8 mouse cellular contexts compared by ENCODE assay signal in the genomic region with DNA sequence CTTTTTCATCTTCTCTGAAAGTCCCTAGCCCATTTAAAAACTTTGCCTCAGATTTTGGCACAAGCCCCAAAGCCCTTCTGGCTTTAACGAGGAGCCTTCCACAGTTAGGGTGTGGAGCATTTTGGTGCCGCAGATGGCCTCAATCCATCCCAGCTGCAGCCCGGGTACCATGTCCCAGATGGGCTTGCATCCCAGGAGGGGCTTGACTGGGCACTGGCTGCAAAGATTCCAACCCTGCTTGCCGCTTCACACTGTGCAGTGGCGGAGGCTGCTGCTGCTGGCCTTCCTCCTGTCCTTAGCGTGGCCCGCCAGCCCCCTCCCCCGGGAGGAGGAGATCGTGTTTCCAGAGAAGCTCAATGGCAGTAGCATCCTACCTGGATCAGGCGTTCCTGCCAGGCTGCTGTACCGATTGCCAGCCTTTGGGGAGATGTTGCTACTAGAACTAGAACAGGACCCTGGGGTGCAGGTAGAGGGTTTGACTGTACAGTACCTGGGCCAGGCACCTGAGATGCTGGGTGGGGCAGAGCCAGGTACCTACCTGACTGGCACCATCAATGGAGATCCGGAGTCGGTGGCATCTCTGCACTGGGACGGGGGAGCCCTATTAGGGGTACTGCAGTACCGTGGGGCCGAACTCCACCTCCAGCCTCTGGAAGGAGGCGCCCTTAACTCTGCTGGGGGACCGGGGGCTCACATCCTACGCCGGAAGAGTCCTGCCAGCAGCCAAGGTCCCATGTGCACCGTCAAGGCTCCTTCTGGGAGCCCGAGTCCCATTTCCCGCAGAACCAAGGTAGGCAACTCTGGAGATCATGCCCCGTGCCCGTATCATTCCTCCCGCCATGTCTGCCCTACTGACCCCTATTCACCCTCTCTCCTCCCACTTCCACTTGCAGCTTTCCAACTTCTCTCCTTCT. TPM values are rescaled to one million over a fixed set of nuclear protein-coding genes. Genes with fewer than 3 reads are reported as not detected.
DNase-seq lines count a peak whose midpoint lies in the region; ATAC-seq and TF ChIP-seq lines count a peak whose summit lies in the region.

A gene (minus strand): TSS at position 709 of the 914 bp plus-strand sequence.

- H3K4me3 ChIP-seq in layer of hippocampus, adult 2 months: peak within 1 kb of the TSS; percentile 47
- peak within 1 kb of the TSS; percentile 25 for H3K4me3 ChIP-seq in forebrain, postnatal 0 days (ENCODE audit: low read depth, low read length)
- H3K4me3 ChIP-seq in hindbrain, embryonic 12.5 days: peak within 1 kb of the TSS; percentile 29
- H3K4me3 ChIP-seq in liver, embryonic 13.5 days (replicated peaks): peak within 1 kb of the TSS; percentile 19; the same call in 1 of the 2 replicates

- no peak for DNase-seq in layer of hippocampus, adult 2 months (ENCODE audit: low spot score in 2 of 2)
- DNase-seq in layer of hippocampus, adult 9-10 months (ENCODE audit: low spot score): no peak
- no peak for DNase-seq in adrenal gland, postnatal 14 days
- DNase-seq in forebrain, postnatal 0 days: peak; percentile 68
- no peak for DNase-seq in liver, embryonic 13.5 days
- peak; percentile 38 for DNase-seq in retina, embryonic 14.5 days (ENCODE audit: low spot score)
- DNase-seq in spleen, postnatal 10 days (ENCODE audit: low spot score in 2 of 2): no peak

- H3K9me3 ChIP-seq in forebrain, postnatal 0 days (ENCODE audit: low read length): no peaks in the 10 kb centered on the region
- no peaks in the 10 kb centered on the region for H3K9me3 ChIP-seq in hindbrain, embryonic 12.5 days (replicated peaks)
- H3K9me3 ChIP-seq in liver, embryonic 13.5 days (replicated peaks): no peaks in the 10 kb centered on the region

- peak within 1 kb of the TSS; percentile 53 for H3K4me2 ChIP-seq in forebrain, postnatal 0 days (ENCODE audit: low read depth)
- peak within 1 kb of the TSS; percentile 55 for H3K4me2 ChIP-seq in hindbrain, embryonic 12.5 days (replicated peaks)
- H3K4me2 ChIP-seq in liver, embryonic 13.5 days: peak within 1 kb of the TSS; percentile 36

- WGBS in forebrain, postnatal 0 days: 13% methylated on average over 26 of the region's 26 CpGs
- 9% methylated on average over 26 of the region's 26 CpGs for WGBS in hindbrain, embryonic 12.5 days
- 29% methylated on average over 26 of the region's 26 CpGs for WGBS in liver, embryonic 13.5 days (ENCODE audit: insufficient replicate concordance)

- no peak for TF ChIP-seq CTCF in layer of hippocampus, adult 2 months (conservative IDR thresholded peaks at IDR 0.05)
- TF ChIP-seq CTCF in forebrain, postnatal 0 days (IDR thresholded peaks at IDR 0.05; ENCODE audit: low read depth): no peak

- H3K4me1 ChIP-seq in forebrain, postnatal 0 days (ENCODE audit: insufficient read depth): peaks cover 15% of the 10 kb centered on the region; the same call in 1 of the 2 replicates
- peaks cover 50% of the 10 kb centered on the region for H3K4me1 ChIP-seq in hindbrain, embryonic 12.5 days
- peaks cover 34% of the 10 kb centered on the region for H3K4me1 ChIP-seq in liver, embryonic 13.5 days (replicated peaks)

- no peaks in the 10 kb centered on the region for H3K36me3 ChIP-seq in forebrain, postnatal 0 days (ENCODE audit: insufficient read depth)
- H3K36me3 ChIP-seq in hindbrain, embryonic 12.5 days: no peaks in the 10 kb centered on the region
- 0 out of 2 replicates have a peak, but pooled peaks cover under 1% of the 10 kb centered on the region for H3K36me3 ChIP-seq in liver, embryonic 13.5 days

- peak; percentile 16; the same call in 1 of the 2 replicates for ATAC-seq in forebrain, postnatal 0 days
- ATAC-seq in hindbrain, embryonic 12.5 days (ENCODE audit: low FRiP score): peak; percentile 15; the same call in 1 of the 2 replicates
- ATAC-seq in liver, embryonic 13.5 days (ENCODE audit: low read depth): no peak

- H3K9ac ChIP-seq in forebrain, postnatal 0 days: peak within 1 kb of the TSS; percentile 43
- peak within 1 kb of the TSS; percentile 49 for H3K9ac ChIP-seq in hindbrain, embryonic 12.5 days
- no peak within 1 kb of the TSS for H3K9ac ChIP-seq in liver, embryonic 13.5 days

- peak within 1 kb of the TSS; percentile 66 for H3K27ac ChIP-seq in layer of hippocampus, adult 2 months
- peak within 1 kb of the TSS; percentile 47; the same call in 1 of the 2 replicates for H3K27ac ChIP-seq in forebrain, postnatal 0 days (ENCODE audit: low read depth, low read length)
- peak within 1 kb of the TSS; percentile 81 for H3K27ac ChIP-seq in hindbrain, embryonic 12.5 days
- no peak within 1 kb of the TSS for H3K27ac ChIP-seq in liver, embryonic 13.5 days

- H3K27me3 ChIP-seq in forebrain, postnatal 0 days (ENCODE audit: insufficient read depth, low read length): no peaks in the 10 kb centered on the region
- no peaks in the 10 kb centered on the region for H3K27me3 ChIP-seq in hindbrain, embryonic 12.5 days
- peaks cover 50% of the 10 kb centered on the region for H3K27me3 ChIP-seq in liver, embryonic 13.5 days

RNA-seq across cellular contexts. Expression of the gene that starts here (rescaled TPM):
- total RNA-seq in layer of hippocampus, adult 2 months (2021): 100 to 1,000 TPM; 254 to 273 TPM
- total RNA-seq in adrenal gland, postnatal 14 days (2021): 875 and 896 TPM in 2 replicates
- total RNA-seq in forebrain, postnatal 0 days (2014; rRNA removed): 203 and 270 TPM in 2 replicates
- polyA plus RNA-seq in forebrain, postnatal 0 days (2015; fragmentation: Nextera tagmentation; extraction: Ambion mirVana): 219 and 243 TPM in 2 replicates
- polyA plus RNA-seq in hindbrain, embryonic 12.5 days (2016; fragmentation: Nextera tagmentation; extraction: Ambion mirVana): 209 and 227 TPM in 2 replicates
- polyA plus RNA-seq in liver, embryonic 13.5 days (2015; fragmentation: Nextera tagmentation; extraction: Ambion mirVana): 152 and 167 TPM in 2 replicates

Comparison
In these comparisons a context has a peak if more than half of its experiments do, and no peak if none do; other contexts are left out.
1. DNase-seq: peak in forebrain, postnatal 0 days (single experiment) and retina, embryonic 14.5 days (single experiment); none in layer of hippocampus, adult 2 months (0 of 2), layer of hippocampus, adult 9-10 months (single experiment), adrenal gland, postnatal 14 days (single experiment), liver, embryonic 13.5 days (single experiment) and spleen, postnatal 10 days (0 of 2).
2. Peak in every context shown above with its lines, with median percentiles within 50 percentile points of each other: H3K4me3 ChIP-seq and H3K4me2 ChIP-seq.